Mouse (Mus musculus) MEL (cell line): ENCODE measurements around the gene Hlf.

Experiments
- BHLHE40 ChIP-seq: IDR thresholded peaks from 2 replicates; pipeline ENCODE4 v1.6.1; 2012; ENCODE audit warnings: low read depth, mild to moderate bottlenecking, inconsistent platforms, low read length, improper control_type of control experiment, borderline replicate concordance
- CHD1 ChIP-seq: IDR thresholded peaks from 2 replicates; pipeline ENCODE4 v1.6.1; 2012; ENCODE audit warnings: low read depth, mild to moderate bottlenecking, inconsistent platforms, low read length, improper control_type of control experiment
- CTCF ChIP-seq, 3 experiments: IDR thresholded peaks in 2 of 3; conservative IDR thresholded peaks in 1 of 3; 2 replicates each; pipeline ENCODE4 v1.5.1; 2011 to 2012; ENCODE audit warnings: low read length in 3 of 3, low read depth in 2 of 3, mild to moderate bottlenecking in 2 of 3, improper control_type of control experiment in 1 of 3, inconsistent platforms in 1 of 3, mixed read lengths in 1 of 3, moderate library complexity in 1 of 3; ENCODE audit not compliant: control insufficient read depth in 1 of 3, insufficient read depth in 1 of 3, poor library complexity in 1 of 3, severe bottlenecking in 1 of 3
- E2F4 ChIP-seq: IDR thresholded peaks from 2 replicates; pipeline ENCODE4 v1.6.1; 2011; ENCODE audit warnings: low read depth, low read length, improper control_type of control experiment, borderline replicate concordance
- GATA1 ChIP-seq: IDR thresholded peaks from 2 replicates; pipeline ENCODE4 v1.6.1; 2011; ENCODE audit warnings: low read depth, low read length, improper control_type of control experiment
- KAT2A ChIP-seq: conservative IDR thresholded peaks from 2 replicates; pipeline ENCODE4 v1.6.1; 2012; ENCODE audit warnings: low read depth, low read length, improper control_type of control experiment, inconsistent platforms
- MAFK ChIP-seq: IDR thresholded peaks from 2 replicates; pipeline ENCODE4 v1.6.1; 2011; ENCODE audit warnings: low read depth, mild to moderate bottlenecking, low read length, improper control_type of control experiment, borderline replicate concordance
- MAZ ChIP-seq: IDR thresholded peaks from 2 replicates; pipeline ENCODE4 v1.6.1; 2012; ENCODE audit warnings: low read depth, mild to moderate bottlenecking, inconsistent platforms, low read length, improper control_type of control experiment
- POLR2A ChIP-seq, 2 experiments: IDR thresholded peaks; 2 replicates each; pipeline ENCODE4 v1.6.1; 2011 to 2012; ENCODE audit warnings: low read length in 2 of 2, mild to moderate bottlenecking in 2 of 2, control low read depth in 1 of 2, improper control_type of control experiment in 1 of 2, low read depth in 1 of 2, moderate library complexity in 1 of 2; ENCODE audit not compliant: control insufficient read depth in 1 of 2, insufficient read depth in 1 of 2, poor library complexity in 1 of 2
- POLR2AphosphoS2 ChIP-seq: IDR thresholded peaks from 2 replicates; pipeline ENCODE4 v1.6.1; 2011; ENCODE audit warnings: low read length, improper control_type of control experiment
- POLR2AphosphoS5 ChIP-seq: IDR thresholded peaks from 2 replicates; pipeline ENCODE4 v1.6.1; 2012; ENCODE audit warnings: low read depth, borderline replicate concordance, mild to moderate bottlenecking, inconsistent platforms, low read length, moderate library complexity, mixed read lengths
- USF1 ChIP-seq: IDR thresholded peaks from 2 replicates; pipeline ENCODE4 v1.6.1; 2014; ENCODE audit warnings: low read depth, mild to moderate bottlenecking, inconsistent platforms, low read length, improper control_type of control experiment, moderate library complexity
- USF2 ChIP-seq, 2 experiments: IDR thresholded peaks; 2 replicates each; pipeline ENCODE4 v1.6.1; 2011 to 2012; ENCODE audit warnings: improper control_type of control experiment in 2 of 2, low read length in 2 of 2, borderline replicate concordance in 1 of 2, inconsistent platforms in 1 of 2, low read depth in 1 of 2, mild to moderate bottlenecking in 1 of 2; ENCODE audit not compliant: insufficient read depth in 1 of 2
- ZKSCAN1 ChIP-seq: IDR thresholded peaks from 2 replicates; pipeline ENCODE4 v1.6.1; 2012; ENCODE audit warnings: low read depth, mild to moderate bottlenecking, inconsistent platforms, low read length, improper control_type of control experiment, moderate library complexity

DNA sequence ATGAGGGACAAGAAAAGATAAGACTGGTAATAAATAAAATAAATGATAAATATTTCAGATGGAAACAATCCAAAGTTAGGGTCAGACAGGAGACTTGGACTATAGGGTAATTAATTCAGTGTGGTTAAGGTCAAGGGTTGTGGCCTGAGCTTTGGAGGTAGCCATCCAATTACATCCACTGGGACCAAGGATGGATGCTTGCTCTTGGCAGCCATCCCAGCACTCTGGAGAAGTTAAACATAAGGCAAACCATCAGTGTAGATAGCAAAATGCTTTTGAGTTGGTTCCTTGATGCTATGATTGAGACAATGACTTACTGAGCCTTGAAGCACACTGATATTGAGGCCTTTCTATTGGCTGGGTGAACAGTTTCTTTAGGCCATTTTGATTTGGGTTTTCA is 97.9 kb downstream of the Hlf start:
- no peak for TF ChIP-seq E2F4
- TF ChIP-seq MAFK = no peak
- TF ChIP-seq POLR2A (IDR thresholded peaks at IDR 0.05; ENCODE audit: control insufficient read depth in 1 of 2, insufficient read depth in 1 of 2, low read depth in 1 of 2, low read length in 2 of 2, poor library complexity in 1 of 2) = no peak
- no peak for TF ChIP-seq USF2 (IDR thresholded peaks at IDR 0.05; ENCODE audit: borderline replicate concordance in 1 of 2, insufficient read depth in 1 of 2, low read depth in 1 of 2, low read length in 2 of 2)
- no peak for TF ChIP-seq CTCF (IDR thresholded peaks at IDR 0.05 in 2 of 3, conservative IDR thresholded peaks at IDR 0.05 in 1 of 3; ENCODE audit: control insufficient read depth in 1 of 3, insufficient read depth in 1 of 3, low read depth in 2 of 3, low read length in 3 of 3, poor library complexity in 1 of 3, severe bottlenecking in 1 of 3)
- TF ChIP-seq MAZ = no peak
- TF ChIP-seq GATA1 = no peak
- TF ChIP-seq CHD1 = no peak
- no peak for TF ChIP-seq KAT2A
- TF ChIP-seq POLR2AphosphoS2 = no peak
- no peak for TF ChIP-seq BHLHE40
- TF ChIP-seq ZKSCAN1 = no peak
- no peak for TF ChIP-seq POLR2AphosphoS5
- TF ChIP-seq USF1 = no peak
